Mouse (Mus musculus): ENCODE measurements at regions not wholly inside any gene's neighbourhood (a gene's known extent, or its start where the extent isn't known, plus 50 kb on each side); places are given as distances from the start of the nearest gene placed in this dataset.

- no peak overlapping the region for H3K9ac ChIP-seq
- DNase-seq (ENCODE audit: low spot score), result no peak
- no peaks in the 10 kb centered on the region for H3K36me3 ChIP-seq (replicated peaks; ENCODE audit: control insufficient read depth, insufficient read depth)
- H3K27me3 ChIP-seq (ENCODE audit: control insufficient read depth, insufficient read depth, low read length), result no peaks in the 10 kb centered on the region
- 73% methylated on average over 4 of the region's 4 CpGs for WGBS
- ATAC-seq (ENCODE audit: low FRiP score), result no peak
- 0 out of 2 replicates have a peak, but pooled peaks cover 2% of the 10 kb centered on the region for H3K9me3 ChIP-seq (ENCODE audit: control insufficient read depth, low read length)
- H3K4me1 ChIP-seq (replicated peaks; ENCODE audit: control insufficient read depth, insufficient read depth, low read length), result no peaks in the 10 kb centered on the region
- no peak overlapping the region for H3K27ac ChIP-seq
- H3K4me3 ChIP-seq (replicated peaks; ENCODE audit: low read length), result no peak overlapping the region
- H3K4me2 ChIP-seq (replicated peaks), result no peak overlapping the region
These were observed 2955.6 kb upstream of the Lrrc6 start for GRCm38 (mm10) chr15:69456191-69456770.

- DNase-seq (ENCODE audit: low spot score) (no peak), ATAC-seq (ENCODE audit: low FRiP score) (no peak)
- WGBS, result 81% methylated on average over 3 of the region's 3 CpGs
- Histone ChIP-seq H3K9ac (no peak overlapping the region), H3K4me1 (replicated peaks; ENCODE audit: control insufficient read depth, insufficient read depth, low read length) (no peaks in the 10 kb centered on the region), H3K4me2 (replicated peaks) (no peak overlapping the region), H3K36me3 (replicated peaks; ENCODE audit: control insufficient read depth, insufficient read depth) (no peaks in the 10 kb centered on the region), H3K27me3 (ENCODE audit: control insufficient read depth, insufficient read depth, low read length) (no peaks in the 10 kb centered on the region), H3K9me3 (ENCODE audit: control insufficient read depth, low read length) (no peaks in the 10 kb centered on the region), H3K4me3 (replicated peaks; ENCODE audit: low read length) (no peak overlapping the region), H3K27ac (no peak overlapping the region)
These were observed 2940.3 kb upstream of the Lrrc6 start for GRCm38 (mm10) chr15:69441008-69441407.

- no peaks in the 10 kb centered on the region for H3K27me3 ChIP-seq (ENCODE audit: control insufficient read depth, insufficient read depth, low read length)
- H3K27ac ChIP-seq, result no peak overlapping the region
- no peak for ATAC-seq (ENCODE audit: low FRiP score)
- H3K4me2 ChIP-seq (replicated peaks), result no peak overlapping the region
- H3K4me1 ChIP-seq (replicated peaks; ENCODE audit: control insufficient read depth, insufficient read depth, low read length), result no peaks in the 10 kb centered on the region
- no peaks in the 10 kb centered on the region for H3K36me3 ChIP-seq (replicated peaks; ENCODE audit: control insufficient read depth, insufficient read depth)
- H3K4me3 ChIP-seq (replicated peaks; ENCODE audit: low read length), result no peak overlapping the region
- no peak for DNase-seq (ENCODE audit: low spot score)
- H3K9ac ChIP-seq, result no peak overlapping the region
- WGBS, result 100% methylated on average over 1 of the region's 1 CpGs
- H3K9me3 ChIP-seq (ENCODE audit: control insufficient read depth, low read length), result no peaks in the 10 kb centered on the region
These were observed 2912.9 kb upstream of the Lrrc6 start for GRCm38 (mm10) chr15:69413531-69414011.

GRCm38 (mm10) chr15:69389575-69389974, 2888.9 kb upstream of the Lrrc6 start:
- H3K4me1 ChIP-seq (replicated peaks; ENCODE audit: control insufficient read depth, insufficient read depth, low read length), result no peaks in the 10 kb centered on the region
- no peak overlapping the region for H3K27ac ChIP-seq
- no peak overlapping the region for H3K4me3 ChIP-seq (replicated peaks; ENCODE audit: low read length)
- ATAC-seq (ENCODE audit: low FRiP score), result no peak
- no peaks in the 10 kb centered on the region for H3K36me3 ChIP-seq (replicated peaks; ENCODE audit: control insufficient read depth, insufficient read depth)
- no peak overlapping the region for H3K4me2 ChIP-seq (replicated peaks)
- no peaks in the 10 kb centered on the region for H3K27me3 ChIP-seq (ENCODE audit: control insufficient read depth, insufficient read depth, low read length)
- H3K9ac ChIP-seq, result no peak overlapping the region
- no peak for DNase-seq (ENCODE audit: low spot score)
- whole genome bisulfite sequencing, result 80% methylated on average over 4 of the region's 4 CpGs
- H3K9me3 ChIP-seq (ENCODE audit: control insufficient read depth, low read length), result no peaks in the 10 kb centered on the region

- Histone ChIP-seq H3K27me3 (ENCODE audit: control insufficient read depth, insufficient read depth, low read length) (no peaks in the 10 kb centered on the region), H3K9ac (no peak overlapping the region), H3K4me2 (replicated peaks) (no peak overlapping the region), H3K36me3 (replicated peaks; ENCODE audit: control insufficient read depth, insufficient read depth) (no peaks in the 10 kb centered on the region), H3K4me1 (replicated peaks; ENCODE audit: control insufficient read depth, insufficient read depth, low read length) (no peaks in the 10 kb centered on the region), H3K27ac (no peak overlapping the region), H3K4me3 (replicated peaks; ENCODE audit: low read length) (no peak overlapping the region), H3K9me3 (ENCODE audit: control insufficient read depth, low read length) (no peaks in the 10 kb centered on the region)
- DNase-seq (ENCODE audit: low spot score), result no peak
- no peak for ATAC-seq (ENCODE audit: low FRiP score)
These were observed 2886.8 kb upstream of the Lrrc6 start for GRCm38 (mm10) chr15:69387466-69387865.

GRCm38 (mm10) chr15:69365440-69365839, 2864.7 kb upstream of the Lrrc6 start:
- H3K36me3 ChIP-seq (replicated peaks; ENCODE audit: control insufficient read depth, insufficient read depth), result no peaks in the 10 kb centered on the region
- no peak overlapping the region for H3K4me3 ChIP-seq (replicated peaks; ENCODE audit: low read length)
- H3K27me3 ChIP-seq (ENCODE audit: control insufficient read depth, insufficient read depth, low read length), result no peaks in the 10 kb centered on the region
- no peak overlapping the region for H3K4me2 ChIP-seq (replicated peaks)
- DNase-seq (ENCODE audit: low spot score) (no peak), ATAC-seq (ENCODE audit: low FRiP score) (no peak)
- H3K9ac ChIP-seq, result no peak overlapping the region
- no peaks in the 10 kb centered on the region for H3K4me1 ChIP-seq (replicated peaks; ENCODE audit: control insufficient read depth, insufficient read depth, low read length)
- no peak overlapping the region for H3K27ac ChIP-seq
- no peaks in the 10 kb centered on the region for H3K9me3 ChIP-seq (ENCODE audit: control insufficient read depth, low read length)

GRCm38 (mm10) chr15:69350053-69350739, 2849.5 kb upstream of the Lrrc6 start:
- H3K9ac ChIP-seq, result no peak overlapping the region
- H3K4me2 ChIP-seq (replicated peaks), result no peak overlapping the region
- H3K4me1 ChIP-seq (replicated peaks; ENCODE audit: control insufficient read depth, insufficient read depth, low read length), result no peaks in the 10 kb centered on the region
- H3K36me3 ChIP-seq (replicated peaks; ENCODE audit: control insufficient read depth, insufficient read depth), result no peaks in the 10 kb centered on the region
- no peaks in the 10 kb centered on the region for H3K27me3 ChIP-seq (ENCODE audit: control insufficient read depth, insufficient read depth, low read length)
- DNase-seq (ENCODE audit: low spot score) (no peak), ATAC-seq (ENCODE audit: low FRiP score) (no peak)
- H3K4me3 ChIP-seq (replicated peaks; ENCODE audit: low read length), result no peak overlapping the region
- 69% methylated on average over 7 of the region's 7 CpGs for WGBS
- no peaks in the 10 kb centered on the region for H3K9me3 ChIP-seq (ENCODE audit: control insufficient read depth, low read length)
- no peak overlapping the region for H3K27ac ChIP-seq

- DNase-seq (ENCODE audit: low spot score), result no peak
- Histone ChIP-seq H3K4me2 (replicated peaks) (no peak overlapping the region), H3K4me1 (replicated peaks; ENCODE audit: control insufficient read depth, insufficient read depth, low read length) (no peaks in the 10 kb centered on the region), H3K27ac (no peak overlapping the region), H3K9me3 (ENCODE audit: control insufficient read depth, low read length) (no peaks in the 10 kb centered on the region), H3K9ac (no peak overlapping the region), H3K4me3 (replicated peaks; ENCODE audit: low read length) (no peak overlapping the region), H3K27me3 (ENCODE audit: control insufficient read depth, insufficient read depth, low read length) (no peaks in the 10 kb centered on the region), H3K36me3 (replicated peaks; ENCODE audit: control insufficient read depth, insufficient read depth) (no peaks in the 10 kb centered on the region)
- 89% methylated on average over 1 of the region's 1 CpGs for WGBS
- no peak for ATAC-seq (ENCODE audit: low FRiP score)
These were observed 2845.4 kb upstream of the Lrrc6 start for GRCm38 (mm10) chr15:69346065-69346464.

- Histone ChIP-seq H3K27ac (no peak overlapping the region), H3K36me3 (replicated peaks; ENCODE audit: control insufficient read depth, insufficient read depth) (no peaks in the 10 kb centered on the region), H3K27me3 (ENCODE audit: control insufficient read depth, insufficient read depth, low read length) (no peaks in the 10 kb centered on the region), H3K4me1 (replicated peaks; ENCODE audit: control insufficient read depth, insufficient read depth, low read length) (no peaks in the 10 kb centered on the region), H3K9me3 (ENCODE audit: control insufficient read depth, low read length) (no peaks in the 10 kb centered on the region), H3K4me2 (replicated peaks) (no peak overlapping the region), H3K9ac (no peak overlapping the region), H3K4me3 (replicated peaks; ENCODE audit: low read length) (no peak overlapping the region)
- WGBS, result 55% methylated on average over 2 of the region's 2 CpGs
- DNase-seq (ENCODE audit: low spot score), result no peak
- no peak for ATAC-seq (ENCODE audit: low FRiP score)
These were observed 2842.0 kb upstream of the Lrrc6 start for GRCm38 (mm10) chr15:69342759-69343158.

All from hindbrain, embryonic 14.5 days (tissue).